Mouse (Mus musculus) ES-E14 (cell line): ENCODE data around the gene Ppp1r12c. TPM values are rescaled to one million over a fixed set of nuclear protein-coding genes. Genes with fewer than 3 reads are reported as not detected.

Experiments
- DNase-seq: peaks from one replicate; pipeline ENCODE4 v3.0.0-alpha.2; 2013; ENCODE audit warnings: low read depth, low spot score
- H3K27ac ChIP-seq: 2 replicates; pipeline ENCODE4 v1.5.1; 2012; ENCODE audit warnings: low read depth, mild to moderate bottlenecking, low read length, moderate library complexity, mixed read lengths; ENCODE audit not compliant: poor library complexity, insufficient read depth, severe bottlenecking
- H3K36me3 ChIP-seq: 2 replicates; pipeline ENCODE4 v1.6.1; 2012; ENCODE audit warnings: mild to moderate bottlenecking, low read length, moderate library complexity, mixed read lengths; ENCODE audit not compliant: control insufficient read depth, poor library complexity, insufficient read depth, severe bottlenecking
- H3K4me1 ChIP-seq, 2 experiments: fragments of 150-350 bp in 1 of 2; sonication (generic) in 1 of 2; 2 replicates each; pipeline ENCODE4 v1.6.1; 2012; ENCODE audit warnings: low read length in 2 of 2, mild to moderate bottlenecking in 1 of 2, mixed read lengths in 1 of 2; ENCODE audit not compliant: control insufficient read depth in 2 of 2, insufficient read depth in 2 of 2, poor library complexity in 1 of 2
- H3K4me3 ChIP-seq, 2 experiments: fragments of 150-350 bp in 1 of 2; sonication (generic) in 1 of 2; 2 replicates each; pipeline ENCODE4 v1.5.1; 2012; ENCODE audit warnings: low read length in 2 of 2, low read depth in 1 of 2, mild to moderate bottlenecking in 1 of 2, mixed read lengths in 1 of 2; ENCODE audit not compliant: insufficient read depth in 1 of 2, poor library complexity in 1 of 2, severe bottlenecking in 1 of 2
- H3K9ac ChIP-seq: 2 replicates; pipeline ENCODE4 v1.6.1; 2012; ENCODE audit warnings: low read depth, mild to moderate bottlenecking, low read length, mixed read lengths; ENCODE audit not compliant: poor library complexity, insufficient read depth, severe bottlenecking
- H3K9me3 ChIP-seq: fragments of 150-350 bp; sonication (generic); 2 replicates; pipeline ENCODE4 v1.6.1; 2012; ENCODE audit warnings: low read depth, mild to moderate bottlenecking, low read length; ENCODE audit not compliant: control insufficient read depth, insufficient read depth
- CHD2 ChIP-seq: IDR thresholded peaks from 2 replicates; pipeline ENCODE4 v1.6.1; 2014; ENCODE audit warnings: mild to moderate bottlenecking, low read depth, low read length, inconsistent platforms
- HCFC1 ChIP-seq: IDR thresholded peaks from 2 replicates; pipeline ENCODE4 v1.6.1; 2012; ENCODE audit warnings: low read length, inconsistent platforms, borderline replicate concordance; ENCODE audit not compliant: insufficient read depth
- MAFK ChIP-seq: IDR thresholded peaks from 2 replicates; pipeline ENCODE4 v1.6.1; 2014; ENCODE audit warnings: mild to moderate bottlenecking, low read depth, low read length, inconsistent platforms; ENCODE audit not compliant: insufficient read depth
- ZC3H11A ChIP-seq: IDR thresholded peaks from 2 replicates; pipeline ENCODE4 v1.6.1; 2012; ENCODE audit warnings: low read depth, mild to moderate bottlenecking, inconsistent platforms, low read length, borderline replicate concordance
- ZNF384 ChIP-seq: IDR thresholded peaks from 2 replicates; pipeline ENCODE4 v1.6.1; 2012; ENCODE audit warnings: low read depth, low read length, inconsistent platforms
- in situ Hi-C, 2 experiments: fragments of 600-800 bp; cut with MboI; formaldehyde crosslinking; loops; one replicate each; pipeline ENCODE4 v1.15.1; 2025; ENCODE audit warnings: low sequenced_read_pairs in 2 of 2, inconsistent platforms in 1 of 2; ENCODE audit not compliant: unreplicated experiment in 2 of 2
- total RNA-seq: library from RNA; depleted of rRNA; stranded (reverse); fragments of 300-350 nt; gene quantifications from 2 replicates; pipeline ENCODE4 v1.2.3, GENCODE M21; 2012

Ppp1r12c gene
- total RNA-seq, 1 experiment: 83.2 TPM

- Histone ChIP-seq H3K9me3 (no peaks in the 10 kb centered on the region), H3K4me3 (peak overlapping the region in 1 of 2 experiments; percentile 41; a peak in 1 of 4 replicates), H3K27ac (no peak overlapping the region), H3K4me1 (peaks cover 0 to 14% of the 10 kb centered on the region in 2 experiments; a peak in 2 of 4 replicates), H3K9ac (no peak overlapping the region; the same call in 1 of the 2 replicates), H3K36me3 (no peaks in the 10 kb centered on the region)
- in situ Hi-C loops: no loop called here
- DNase-seq: no peak
- TF ChIP-seq ZNF384: no peak
- no peak for TF ChIP-seq MAFK
- no peak for TF ChIP-seq HCFC1
- no peak for TF ChIP-seq ZC3H11A
- TF ChIP-seq CHD2: no peak
Observed at GRCm38 (mm10) chr7:4508062-4508738, 6.7 kb upstream of the Ppp1r12c start.

GRCm38 (mm10) chr7:4507220-4507619 lies 5.7 kb upstream of the Ppp1r12c start:
- H3K36me3 ChIP-seq: no peaks in the 10 kb centered on the region
- no peak overlapping the region for H3K4me3 ChIP-seq
- no peaks in the 10 kb centered on the region for H3K9me3 ChIP-seq
- H3K27ac ChIP-seq: no peak overlapping the region
- peaks cover 0 to 14% of the 10 kb centered on the region in 2 experiments; a peak in 2 of 4 replicates for H3K4me1 ChIP-seq
- no peak for TF ChIP-seq HCFC1
- no peak for TF ChIP-seq ZC3H11A
- no peak for TF ChIP-seq MAFK
- TF ChIP-seq ZNF384: no peak
- no peak for TF ChIP-seq CHD2
- in situ Hi-C loops: no loop called here
- no peak for DNase-seq
- H3K9ac ChIP-seq: no peak overlapping the region

- in situ Hi-C loops: no loop called here
Observed at GRCm38 (mm10) chr7:4504646-4505435, 3.4 kb upstream of the Ppp1r12c start.

GRCm38 (mm10) chr7:4503858-4504257 lies 2.4 kb upstream of the Ppp1r12c start:
- Histone ChIP-seq H3K9me3 (no peaks in the 10 kb centered on the region), H3K36me3 (no peaks in the 10 kb centered on the region), H3K4me3 (no peak overlapping the region), H3K9ac (no peak overlapping the region), H3K27ac (no peak overlapping the region), H3K4me1 (peaks cover 0 to 7% of the 10 kb centered on the region in 2 experiments; a peak in 3 of 4 replicates)
- no peak for DNase-seq
- TF ChIP-seq CHD2 (no peak), ZNF384 (no peak), HCFC1 (no peak), MAFK (no peak), ZC3H11A (no peak)
- in situ Hi-C loops: no loop called here

More at GRCm38 (mm10) chr7:4504646-4505435, 3.4 kb upstream of the Ppp1r12c start:
- no peak overlapping the region for H3K27ac ChIP-seq
- no peak overlapping the region for H3K4me3 ChIP-seq
- no peaks in the 10 kb centered on the region for H3K9me3 ChIP-seq
- H3K9ac ChIP-seq: no peak overlapping the region
- peaks cover 0 to 13% of the 10 kb centered on the region in 2 experiments; a peak in 3 of 4 replicates for H3K4me1 ChIP-seq
- no peak for TF ChIP-seq ZNF384
- no peak for TF ChIP-seq CHD2
- no peak for TF ChIP-seq ZC3H11A
- TF ChIP-seq MAFK: no peak
- no peak for TF ChIP-seq HCFC1
- no peaks in the 10 kb centered on the region for H3K36me3 ChIP-seq
- DNase-seq: no peak
